In the genomic region with DNA sequence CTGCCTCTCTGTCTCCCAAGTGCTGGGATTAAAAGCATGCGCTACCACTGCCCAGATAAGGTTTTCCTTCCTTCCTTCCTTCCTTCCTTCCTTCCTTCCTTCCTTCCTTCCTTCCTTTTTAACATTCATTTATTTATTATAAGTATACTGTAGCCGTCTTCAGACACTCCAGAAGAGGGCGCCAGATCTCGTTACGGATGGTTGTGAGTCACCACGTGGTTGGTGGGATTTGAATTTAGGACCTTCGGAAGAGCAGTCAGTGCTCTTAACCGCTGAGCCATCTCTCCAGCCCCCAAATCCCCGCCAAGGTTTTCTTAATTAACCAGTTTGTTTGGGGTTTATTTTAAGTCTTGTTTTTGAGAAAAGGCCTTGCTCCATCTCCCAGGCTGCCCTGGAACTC, we compare ENCODE assay signal across 4 mouse cellular contexts. TPM values are rescaled to one million over a fixed set of nuclear protein-coding genes. Genes with fewer than 3 reads are reported as not detected.
"Had no signal": no experiment of that assay in that cellular context is flagged by ENCODE, and none has a peak within 500 bp of the region (broad histone marks: within the 10 kb centered on the region; RNA-seq: fewer than 3 reads in every experiment).

No protein-coding gene starts in this region.

RNA-seq across cellular contexts. Expression of gene Cdk18, which starts 23.1 kb away (rescaled TPM):
- total RNA-seq: neutrophil, adult 5-6 weeks had no signal

RNA-seq across cellular contexts. Expression of gene Lemd1, which starts 28.6 kb away (rescaled TPM):
- total RNA-seq: megakaryocyte progenitor cell, adult 5-6 weeks; neutrophil, adult 5-6 weeks had no signal
- polyA plus RNA-seq: liver, embryonic 16.5 days; thymus, adult 2 months had no signal

RNA-seq across cellular contexts. Expression of gene AC124108.1, which starts 28.6 kb away (rescaled TPM):
- total RNA-seq: megakaryocyte progenitor cell, adult 5-6 weeks; neutrophil, adult 5-6 weeks had no signal
- polyA plus RNA-seq: liver, embryonic 16.5 days; thymus, adult 2 months had no signal
